Mouse (Mus musculus) central nervous system, embryonic 14 days (tissue): ENCODE results near the gene Sox3. TPM values are rescaled to one million over a fixed set of nuclear protein-coding genes. Genes with fewer than 3 reads are reported as not detected.

ENCODE experiments used
- polyA plus RNA-seq: library from polyadenylated mRNA; depleted of rRNA; stranded (reverse); fragments of >200 nt; gene quantifications from 2 replicates; pipeline ENCODE4 v1.2.3, GENCODE M21; 2012; rRNA removed

Gene Sox3
- polyA plus RNA-seq, result 25.6 and 37.1 TPM in 2 replicates

GRCm38 (mm10) chrX:60892801-60893681, at the start of gene Sox3:
Sox3 (minus strand) TSS chrX:60893430.

